Mouse (Mus musculus) olfactory bulb, adult 2 months (tissue): ENCODE measurements around the gene Mrpl4. TPM values are rescaled to one million over a fixed set of nuclear protein-coding genes. Genes with fewer than 3 reads are reported as not detected.

ENCODE experiments used
- H3K27ac ChIP-seq: fragments of 200-500 bp; 2 replicates; pipeline ENCODE4 v1.5.1; 2012; ENCODE audit warnings: low read depth, low read length; ENCODE audit not compliant: insufficient read depth
- H3K4me1 ChIP-seq: fragments of 200-500 bp; 2 replicates; pipeline ENCODE4 v1.6.1; 2012; ENCODE audit warnings: low read length; ENCODE audit not compliant: control insufficient read depth, insufficient read depth
- H3K4me3 ChIP-seq: fragments of 200-500 bp; 2 replicates; pipeline ENCODE4 v1.5.1; 2012; ENCODE audit warnings: mild to moderate bottlenecking, low read depth, low read length, moderate library complexity; ENCODE audit not compliant: insufficient read depth
- CTCF ChIP-seq: fragments of 200-500 bp; IDR thresholded peaks from 2 replicates; pipeline ENCODE4 v1.5.1; 2012; ENCODE audit warnings: low read depth, mild to moderate bottlenecking, low read length, moderate library complexity; ENCODE audit not compliant: insufficient read depth
- POLR2A ChIP-seq: fragments of 200-500 bp; IDR thresholded peaks from 2 replicates; pipeline ENCODE4 v1.6.1; 2012; ENCODE audit warnings: mild to moderate bottlenecking, low read depth, low read length, moderate library complexity; ENCODE audit not compliant: insufficient read depth
- WGBS: fragments of 180-500 bp; shearing (Covaris S2); methylation state at CpG from one replicate; pipeline ENCODE4 v1.1.7; 2018; 5-methylcytosine and 5-hydroxymethylcytosine counted together
- polyA plus RNA-seq: library from polyadenylated mRNA; stranded (reverse); fragments of >200 nt; gene quantifications from 2 replicates; pipeline ENCODE4 v1.2.4, GENCODE M21; 2012; ENCODE audit warnings: low replicate concordance; ENCODE audit not compliant: missing spikeins, insufficient read depth, insufficient read length

Mrpl4 gene
- polyA plus RNA-seq, 1 experiment: not detected

DNA sequence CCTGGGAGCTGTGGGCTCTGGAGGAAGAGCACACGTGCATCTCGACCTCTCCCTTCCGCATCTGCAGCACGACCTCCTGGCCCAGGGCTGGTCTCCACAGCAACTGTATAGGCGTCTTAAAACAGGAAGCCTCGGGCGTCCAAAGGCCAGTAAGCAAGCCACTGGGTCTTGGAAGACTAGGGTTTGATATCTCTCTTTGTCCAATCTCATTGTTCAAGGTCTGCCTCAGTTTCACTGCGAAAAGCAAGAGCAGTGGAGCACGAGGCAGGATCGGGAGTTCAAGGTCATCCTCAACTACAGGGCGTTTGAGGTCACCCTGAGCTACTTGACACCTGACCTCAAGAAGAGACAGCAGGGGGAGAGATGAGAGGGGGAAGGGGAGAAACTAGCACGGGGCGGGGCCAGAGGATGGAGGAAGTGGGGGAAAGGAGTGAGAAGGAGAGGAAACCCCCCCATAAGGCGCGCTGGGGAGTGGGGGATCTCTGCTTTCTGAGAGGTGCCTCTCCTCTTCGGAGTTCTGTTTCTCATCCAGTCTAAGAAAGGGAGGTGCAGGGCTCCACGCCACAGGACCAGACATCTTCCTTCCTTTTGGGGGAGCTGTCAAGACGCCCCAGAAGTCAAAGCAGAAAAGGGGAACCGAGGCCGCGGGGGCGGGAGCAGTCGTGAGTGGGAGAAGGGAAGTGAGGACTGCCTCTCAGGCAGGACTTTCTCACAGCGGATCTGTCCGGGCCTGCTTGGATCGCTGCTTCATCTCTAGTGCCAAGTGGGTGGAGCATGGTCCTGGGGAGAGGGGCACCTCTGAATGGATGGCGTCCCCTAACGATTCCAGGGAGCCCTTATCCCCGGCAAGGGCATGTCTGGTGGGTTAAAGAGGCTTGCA, 12.4 kb downstream of the Mrpl4 start:
- Histone ChIP-seq H3K4me1 (peaks cover 14% of the 10 kb centered on the region), H3K27ac (no peak overlapping the region), H3K4me3 (peak overlapping the region; percentile 20)
- 12% methylated on average over 29 of the region's 29 CpGs for WGBS
- no peak for TF ChIP-seq CTCF
- TF ChIP-seq POLR2A: no peak

DNA sequence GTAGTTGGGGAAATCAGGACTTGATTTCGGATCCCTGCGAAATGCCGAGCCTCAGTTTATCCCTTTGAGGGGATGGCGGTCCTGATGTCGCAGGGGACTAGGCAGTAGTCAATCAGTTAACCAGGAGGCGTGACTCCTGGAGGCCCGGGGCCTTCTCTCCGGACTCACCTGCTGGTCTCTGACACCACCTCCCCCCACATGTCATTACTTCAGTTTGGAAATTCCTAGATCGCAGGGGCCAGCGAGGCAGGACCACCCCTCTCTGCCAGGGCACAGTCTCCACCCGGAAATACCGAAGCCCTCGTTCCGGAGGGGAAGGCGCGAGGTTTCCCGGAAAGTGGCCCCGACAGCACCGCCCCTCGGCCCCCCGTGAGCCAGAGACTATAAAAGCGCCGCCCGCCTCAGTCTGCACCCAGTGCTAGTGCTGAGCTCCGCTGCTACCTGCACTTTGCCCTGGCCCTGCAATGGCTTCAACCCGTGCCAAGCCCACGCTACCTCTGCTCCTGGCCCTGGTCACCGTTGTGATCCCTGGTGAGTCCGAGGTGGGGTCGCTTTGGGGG, 13.1 kb downstream of the Mrpl4 start, which contains the start of gene Icam1:
Gene Icam1, plus strand, starts transcription at position 415 of the 560 bp plus-strand sequence.
- Histone ChIP-seq H3K4me1 (peaks cover 14% of the 10 kb centered on the region), H3K4me3 (peak within 1 kb of the TSS; percentile 20), H3K27ac (no peak within 1 kb of the TSS)
- TF ChIP-seq POLR2A: no peak
- no peak for TF ChIP-seq CTCF
- 3% methylated on average over 30 of the region's 30 CpGs for WGBS

DNA sequence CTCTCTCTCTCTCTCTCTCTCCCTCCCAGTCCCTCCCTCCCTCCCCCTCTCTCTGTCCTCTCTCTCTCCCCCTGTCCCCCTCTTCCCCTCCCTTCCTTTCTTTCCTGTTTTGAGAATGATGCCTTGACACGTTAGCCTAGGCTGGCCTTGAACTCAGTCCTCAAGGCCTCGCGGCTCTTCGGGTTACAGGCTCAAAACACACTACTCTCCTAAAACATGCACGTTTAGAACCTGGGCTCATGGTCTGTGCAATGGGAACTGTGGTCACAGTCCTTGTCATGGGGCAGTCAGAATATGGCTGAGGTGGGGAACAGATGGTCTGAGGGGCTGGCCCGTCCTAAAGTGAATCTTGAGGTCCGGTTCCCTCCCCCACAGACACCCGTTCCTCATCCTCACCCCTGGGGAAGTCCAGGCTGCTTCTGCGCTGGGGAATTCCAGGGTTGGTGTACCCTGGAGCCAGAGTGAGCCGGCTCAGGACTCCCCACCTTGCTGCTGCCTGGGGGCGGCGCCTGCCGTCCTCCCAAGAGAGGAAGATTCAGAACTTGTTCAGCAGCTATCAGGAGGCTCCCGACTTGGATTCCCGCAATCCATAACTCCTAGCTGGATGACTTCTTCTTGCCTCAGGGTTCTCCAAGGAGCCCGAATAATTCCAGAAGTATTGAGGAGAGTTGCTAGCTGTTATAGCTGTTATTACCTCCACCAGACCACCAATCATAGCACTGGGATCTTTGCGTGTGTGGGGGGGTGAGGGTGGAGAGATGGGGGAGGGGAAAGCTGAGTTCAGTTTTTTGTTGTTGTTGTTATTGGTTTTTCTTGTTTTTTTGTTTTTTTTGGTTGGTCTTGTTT, 14.0 kb downstream of the Mrpl4 start:
- Histone ChIP-seq H3K27ac (no peak overlapping the region), H3K4me1 (peaks cover 14% of the 10 kb centered on the region), H3K4me3 (no peak overlapping the region)
- WGBS: 9% methylated on average over 17 of the region's 17 CpGs
- TF ChIP-seq CTCF: no peak

DNA sequence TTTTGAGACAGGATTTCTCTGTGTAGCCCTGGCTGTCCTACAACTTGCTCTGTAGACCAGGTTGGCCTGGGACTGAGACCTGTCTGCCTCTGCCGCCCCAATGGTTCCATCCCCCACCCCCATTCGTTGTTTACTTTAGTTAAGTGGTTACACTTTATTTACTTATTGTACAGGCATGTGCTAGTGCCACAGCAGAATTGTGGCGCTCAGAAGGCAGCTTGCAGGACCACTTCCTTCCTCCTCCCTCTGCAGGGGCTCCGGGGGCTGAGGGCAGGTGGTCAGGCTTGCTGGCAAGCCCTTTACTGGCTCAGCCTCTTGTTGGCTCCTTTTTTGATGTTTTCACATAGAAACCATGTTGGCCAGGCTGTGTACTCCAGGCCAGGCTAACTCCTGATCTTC, 14.6 kb downstream of the Mrpl4 start:
- Histone ChIP-seq H3K4me3 (no peak overlapping the region), H3K27ac (no peak overlapping the region), H3K4me1 (peaks cover 14% of the 10 kb centered on the region)
- 39% methylated on average over 4 of the region's 4 CpGs for WGBS
- TF ChIP-seq POLR2A: no peak
- TF ChIP-seq CTCF: no peak

DNA sequence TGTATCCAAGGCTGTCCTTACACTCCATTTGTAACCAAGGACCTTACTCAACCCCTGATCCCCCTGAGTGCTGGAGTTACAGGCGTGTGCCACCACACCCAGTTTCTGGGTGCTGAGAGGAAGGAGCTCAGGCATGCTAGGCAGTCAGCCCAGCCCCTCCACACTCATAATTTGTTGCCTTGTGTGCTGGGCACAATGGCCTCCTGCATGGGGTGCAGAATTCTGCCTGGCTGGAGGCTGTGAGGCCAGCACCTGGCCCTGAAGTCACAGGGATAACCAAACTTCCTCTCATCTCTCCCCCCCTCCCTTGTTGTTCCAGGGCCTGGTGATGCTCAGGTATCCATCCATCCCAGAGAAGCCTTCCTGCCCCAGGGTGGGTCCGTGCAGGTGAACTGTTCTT, 16.1 kb downstream of the Mrpl4 start:
- TF ChIP-seq CTCF (no peak), POLR2A (no peak)
- Histone ChIP-seq H3K4me3 (no peak overlapping the region), H3K4me1 (peaks cover 14% of the 10 kb centered on the region), H3K27ac (no peak overlapping the region)
- WGBS: 76% methylated on average over 2 of the region's 2 CpGs

DNA sequence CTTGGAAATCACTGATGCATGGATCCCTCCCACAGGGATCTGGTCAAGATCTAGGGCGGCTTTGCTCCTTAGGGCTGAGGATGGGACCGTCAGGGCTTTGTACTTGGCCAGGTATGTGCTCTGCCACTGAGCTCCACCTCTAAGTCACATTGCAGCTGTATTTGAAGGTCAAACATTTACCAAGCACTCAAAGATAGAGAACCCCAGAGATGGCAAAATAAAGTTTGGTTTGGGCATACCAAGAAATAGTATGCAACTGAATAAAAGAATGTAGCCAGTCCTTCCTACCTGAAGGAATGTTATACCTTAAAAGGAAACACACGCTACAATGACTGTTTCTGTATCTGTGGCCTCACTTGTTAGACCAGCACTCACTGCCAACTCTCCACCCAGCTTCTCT, 18.8 kb downstream of the Mrpl4 start:
- H3K4me3 ChIP-seq: no peak overlapping the region
- no peak overlapping the region for H3K27ac ChIP-seq
- 87% methylated on average over 3 of the region's 3 CpGs for WGBS
- TF ChIP-seq POLR2A: no peak
- no peak for TF ChIP-seq CTCF
- H3K4me1 ChIP-seq: no peaks in the 10 kb centered on the region

DNA sequence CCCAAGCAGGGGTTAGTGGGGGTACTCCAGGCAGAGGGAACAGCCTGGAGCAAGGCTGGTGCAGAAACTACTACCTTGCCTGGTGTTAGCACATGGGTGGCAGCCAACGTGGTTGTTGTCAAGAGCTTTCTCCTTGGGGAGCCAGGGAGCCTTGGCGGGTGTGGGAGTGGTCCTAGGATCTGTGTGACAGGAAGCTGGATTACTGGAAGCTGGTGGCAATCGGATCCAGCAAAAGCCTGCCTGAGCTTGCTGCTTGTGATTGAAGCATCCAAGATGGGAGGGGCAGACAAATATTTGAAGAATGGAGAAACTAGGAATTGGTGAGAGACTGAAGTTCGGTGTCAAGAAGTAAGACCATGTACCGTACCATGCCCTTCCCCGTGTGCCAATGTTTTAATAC, 19.8 kb downstream of the Mrpl4 start:
- WGBS: 65% methylated on average over 6 of the region's 6 CpGs
- no peak overlapping the region for H3K27ac ChIP-seq
- TF ChIP-seq POLR2A (no peak), CTCF (no peak)
- no peak overlapping the region for H3K4me3 ChIP-seq
- peaks cover 5% of the 10 kb centered on the region; the same call in 1 of the 2 replicates for H3K4me1 ChIP-seq

DNA sequence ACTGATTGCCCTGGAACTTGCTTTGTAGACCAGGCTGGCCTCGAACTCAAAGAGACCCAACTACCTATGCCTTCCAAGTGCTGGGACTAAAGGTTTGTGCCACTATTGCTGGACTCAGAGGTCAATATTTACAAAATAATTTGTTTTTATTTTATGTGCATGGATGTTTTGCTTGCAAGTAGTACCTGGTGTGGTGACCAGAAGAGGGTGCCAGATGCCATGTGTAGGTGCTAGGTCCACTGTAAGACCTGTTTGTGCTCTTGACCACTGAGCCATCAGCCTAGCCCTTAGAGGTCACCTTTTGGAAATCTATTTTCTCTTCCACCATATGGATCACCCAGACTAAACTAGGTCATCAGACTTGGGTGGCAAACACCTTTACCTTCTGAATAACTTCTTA, 20.2 kb downstream of the Mrpl4 start:
- H3K4me3 ChIP-seq: no peak overlapping the region
- 73% methylated on average over 1 of the region's 1 CpGs for WGBS
- no peak overlapping the region for H3K27ac ChIP-seq
- TF ChIP-seq CTCF: no peak
- no peak for TF ChIP-seq POLR2A
- peaks cover 8% of the 10 kb centered on the region; the same call in 1 of the 2 replicates for H3K4me1 ChIP-seq
